Mouse (Mus musculus): ENCODE measurements at regions not wholly inside any gene's neighbourhood (a gene's known extent, or its start where the extent isn't known, plus 50 kb on each side); places are given as distances from the start of the nearest gene placed in this dataset.

DNA sequence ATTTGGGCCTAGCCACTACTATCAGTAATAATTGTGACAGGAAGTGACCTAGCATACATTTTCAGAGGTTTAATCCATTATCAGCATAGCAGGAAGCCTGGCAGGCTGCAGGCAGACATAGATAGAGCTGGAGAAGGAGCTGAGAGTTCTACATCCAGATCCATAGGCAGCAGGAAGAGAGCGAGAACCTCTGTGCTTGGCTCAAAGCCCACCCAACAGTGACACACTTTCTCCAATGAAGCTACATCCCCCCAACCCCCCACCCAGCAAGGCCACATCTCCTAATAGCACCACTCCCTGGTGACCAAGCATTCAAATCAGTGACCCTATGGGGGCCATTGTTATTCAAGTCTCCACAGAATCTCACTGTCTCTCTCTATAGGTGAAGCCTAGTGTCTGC lies 79.4 kb downstream of the Enc1 start:
- H3K27me3 ChIP-seq (ENCODE audit: control insufficient read depth, insufficient read depth, low read length) = no peaks in the 10 kb centered on the region
- H3K4me1 ChIP-seq (ENCODE audit: control insufficient read depth, insufficient read depth, insufficient read length) = no peaks in the 10 kb centered on the region
- H3K36me3 ChIP-seq (ENCODE audit: control insufficient read depth, insufficient read depth, low read length) = no peaks in the 10 kb centered on the region
- WGBS = 96% methylated on average over 1 of the region's 1 CpGs
- no peak overlapping the region for H3K4me3 ChIP-seq (ENCODE audit: extremely low read depth, insufficient read depth, insufficient read length)
- DNase-seq (ENCODE audit: low read depth in 1 of 2, low spot score in 2 of 2) = no peak
- no peak for TF ChIP-seq POLR2A (IDR thresholded peaks at IDR 0.05; ENCODE audit: low read depth, low read length)
- TF ChIP-seq CTCF (IDR thresholded peaks at IDR 0.05; ENCODE audit: extremely low read depth, insufficient read depth, insufficient read length, insufficient replicate concordance) = no peak
- H3K27ac ChIP-seq (ENCODE audit: insufficient read depth, low read length) = no peak overlapping the region

DNA sequence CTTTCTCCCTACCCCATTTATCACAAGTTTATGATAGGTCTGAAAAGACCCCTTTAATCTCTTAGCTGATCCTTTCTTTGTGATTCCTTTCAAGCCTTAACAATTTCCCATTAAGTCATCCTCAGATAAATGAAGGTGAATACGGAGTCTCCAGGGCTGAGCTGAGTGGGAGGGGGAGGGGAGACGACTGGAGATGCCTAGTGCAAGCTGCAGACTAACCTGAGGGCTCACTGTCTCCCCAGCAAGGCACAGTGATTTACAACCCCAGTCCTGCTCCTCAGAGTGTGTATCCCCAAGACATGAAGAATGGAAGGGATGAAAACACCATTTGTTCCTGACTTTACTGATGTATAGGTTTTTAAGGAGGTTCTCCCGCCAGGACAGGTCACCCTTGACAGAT lies 76.7 kb downstream of the Enc1 start:
- Histone ChIP-seq H3K27ac (ENCODE audit: insufficient read depth, low read length) (no peak overlapping the region), H3K4me3 (ENCODE audit: extremely low read depth, insufficient read depth, insufficient read length) (no peak overlapping the region), H3K4me1 (ENCODE audit: control insufficient read depth, insufficient read depth, insufficient read length) (no peaks in the 10 kb centered on the region), H3K36me3 (ENCODE audit: control insufficient read depth, insufficient read depth, low read length) (no peaks in the 10 kb centered on the region), H3K27me3 (ENCODE audit: control insufficient read depth, insufficient read depth, low read length) (no peaks in the 10 kb centered on the region)
- 80% methylated on average over 3 of the region's 3 CpGs for WGBS
- no peak for TF ChIP-seq POLR2A (IDR thresholded peaks at IDR 0.05; ENCODE audit: low read depth, low read length)
- no peak for DNase-seq (ENCODE audit: low read depth in 1 of 2, low spot score in 2 of 2)

DNA sequence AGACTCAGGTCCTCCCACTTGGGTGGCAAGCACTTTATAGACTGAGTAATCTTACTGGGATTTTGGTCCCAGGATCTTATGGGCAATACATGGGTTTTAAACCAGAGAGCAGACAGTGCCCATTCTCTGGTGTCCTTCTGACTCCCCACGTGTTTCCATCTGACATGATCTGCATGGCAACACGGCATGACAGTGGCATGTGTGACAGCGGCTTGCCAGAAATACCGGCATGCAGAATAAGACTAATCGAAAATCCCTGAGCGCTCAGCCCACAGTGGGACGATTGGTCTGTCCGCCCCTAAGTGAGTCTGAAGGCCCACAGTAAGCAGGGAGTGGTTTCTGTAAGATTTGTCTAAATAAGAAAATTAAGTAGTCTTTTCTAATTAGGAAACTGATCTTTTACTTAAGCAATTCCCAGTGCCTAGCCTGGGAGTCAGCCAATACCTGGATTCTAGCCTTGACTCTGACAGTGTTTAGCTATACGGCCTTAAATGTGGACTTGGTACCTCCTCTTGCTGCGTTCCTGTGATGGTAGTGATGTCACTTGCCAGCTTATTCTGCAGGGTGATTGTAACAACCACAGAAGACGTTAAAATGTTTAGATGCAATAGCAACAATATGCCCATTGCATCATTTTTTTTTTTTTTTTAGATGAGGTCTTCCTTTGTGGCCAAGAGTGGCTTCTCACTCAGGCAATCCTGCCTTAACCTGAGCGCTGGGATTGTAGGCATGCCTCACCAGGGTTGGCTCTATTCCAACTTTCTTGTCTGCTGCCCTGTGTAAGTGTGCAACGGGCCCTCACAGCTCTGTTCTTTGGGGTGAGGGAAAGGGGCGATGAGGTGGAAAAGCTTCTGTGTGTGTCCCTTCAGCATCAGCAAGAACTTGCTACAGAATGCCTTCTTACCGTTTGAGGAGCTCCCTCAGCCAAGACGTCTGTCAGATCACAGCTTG lies 71.8 kb downstream of the Enc1 start:
- no peak for TF ChIP-seq POLR2A (IDR thresholded peaks at IDR 0.05; ENCODE audit: low read depth, low read length)
- no peak for TF ChIP-seq CTCF (IDR thresholded peaks at IDR 0.05; ENCODE audit: extremely low read depth, insufficient read depth, insufficient read length, insufficient replicate concordance)
- DNase-seq (ENCODE audit: low read depth in 1 of 2, low spot score in 2 of 2) = no peak
- Histone ChIP-seq H3K4me3 (ENCODE audit: extremely low read depth, insufficient read depth, insufficient read length) (no peak overlapping the region), H3K4me1 (ENCODE audit: control insufficient read depth, insufficient read depth, insufficient read length) (no peaks in the 10 kb centered on the region), H3K27me3 (ENCODE audit: control insufficient read depth, insufficient read depth, low read length) (no peaks in the 10 kb centered on the region), H3K27ac (ENCODE audit: insufficient read depth, low read length) (no peak overlapping the region), H3K36me3 (ENCODE audit: control insufficient read depth, insufficient read depth, low read length) (no peaks in the 10 kb centered on the region)
- 86% methylated on average over 16 of the region's 16 CpGs for WGBS

DNA sequence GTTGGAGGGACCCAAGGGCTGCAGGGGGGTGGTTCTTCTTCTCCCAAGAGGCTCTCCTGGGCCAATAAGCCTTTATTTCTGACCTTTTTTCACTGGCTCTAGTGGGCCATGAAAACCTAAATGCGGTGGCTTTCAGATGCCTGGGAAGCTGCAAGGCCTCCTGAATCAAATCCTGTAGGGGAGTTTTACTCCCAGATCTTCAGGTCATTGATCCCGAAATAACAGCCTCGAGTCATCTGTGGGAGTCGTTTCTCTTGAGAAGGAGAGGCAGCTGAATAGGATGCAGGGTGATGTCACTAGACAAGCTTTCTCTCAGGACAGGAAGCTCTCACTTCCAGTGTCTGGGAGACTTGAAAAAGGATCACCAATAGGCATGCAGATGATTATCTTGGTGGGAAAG lies 70.4 kb downstream of the Enc1 start:
- TF ChIP-seq POLR2A (IDR thresholded peaks at IDR 0.05; ENCODE audit: low read depth, low read length) = no peak
- TF ChIP-seq CTCF (IDR thresholded peaks at IDR 0.05; ENCODE audit: extremely low read depth, insufficient read depth, insufficient read length, insufficient replicate concordance) = no peak
- WGBS = 80% methylated on average over 4 of the region's 4 CpGs
- no peak overlapping the region for H3K4me3 ChIP-seq (ENCODE audit: extremely low read depth, insufficient read depth, insufficient read length)
- H3K4me1 ChIP-seq (ENCODE audit: control insufficient read depth, insufficient read depth, insufficient read length) = no peaks in the 10 kb centered on the region
- H3K36me3 ChIP-seq (ENCODE audit: control insufficient read depth, insufficient read depth, low read length) = no peaks in the 10 kb centered on the region
- no peak for DNase-seq (ENCODE audit: low read depth in 1 of 2, low spot score in 2 of 2)
- no peak overlapping the region for H3K27ac ChIP-seq (ENCODE audit: insufficient read depth, low read length)
- no peaks in the 10 kb centered on the region for H3K27me3 ChIP-seq (ENCODE audit: control insufficient read depth, insufficient read depth, low read length)

DNA sequence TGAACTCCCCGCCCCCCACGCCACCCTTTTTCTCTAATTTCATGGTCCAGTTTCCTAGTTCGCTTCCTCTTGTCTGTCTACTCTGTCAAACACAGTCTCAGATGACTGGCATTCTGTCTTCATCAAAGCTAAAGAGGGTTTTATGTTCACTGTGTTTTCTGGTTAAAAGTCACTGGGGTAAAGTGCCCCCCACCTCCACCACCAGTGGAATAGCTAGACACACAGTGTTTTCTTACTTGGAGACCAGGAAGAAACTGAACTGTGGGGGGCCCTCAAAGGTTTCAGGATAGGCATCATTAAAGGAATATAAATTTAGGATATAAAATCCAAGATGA lies 69.9 kb downstream of the Enc1 start:
- no peaks in the 10 kb centered on the region for H3K4me1 ChIP-seq (ENCODE audit: control insufficient read depth, insufficient read depth, insufficient read length)
- no peak for DNase-seq (ENCODE audit: low read depth in 1 of 2, low spot score in 2 of 2)
- no peaks in the 10 kb centered on the region for H3K36me3 ChIP-seq (ENCODE audit: control insufficient read depth, insufficient read depth, low read length)
- no peaks in the 10 kb centered on the region for H3K27me3 ChIP-seq (ENCODE audit: control insufficient read depth, insufficient read depth, low read length)
- TF ChIP-seq POLR2A (IDR thresholded peaks at IDR 0.05; ENCODE audit: low read depth, low read length) (no peak), CTCF (IDR thresholded peaks at IDR 0.05; ENCODE audit: extremely low read depth, insufficient read depth, insufficient read length, insufficient replicate concordance) (no peak)
- H3K4me3 ChIP-seq (ENCODE audit: extremely low read depth, insufficient read depth, insufficient read length) = no peak overlapping the region
- WGBS = 69% methylated on average over 3 of the region's 3 CpGs
- H3K27ac ChIP-seq (ENCODE audit: insufficient read depth, low read length) = no peak overlapping the region

DNA sequence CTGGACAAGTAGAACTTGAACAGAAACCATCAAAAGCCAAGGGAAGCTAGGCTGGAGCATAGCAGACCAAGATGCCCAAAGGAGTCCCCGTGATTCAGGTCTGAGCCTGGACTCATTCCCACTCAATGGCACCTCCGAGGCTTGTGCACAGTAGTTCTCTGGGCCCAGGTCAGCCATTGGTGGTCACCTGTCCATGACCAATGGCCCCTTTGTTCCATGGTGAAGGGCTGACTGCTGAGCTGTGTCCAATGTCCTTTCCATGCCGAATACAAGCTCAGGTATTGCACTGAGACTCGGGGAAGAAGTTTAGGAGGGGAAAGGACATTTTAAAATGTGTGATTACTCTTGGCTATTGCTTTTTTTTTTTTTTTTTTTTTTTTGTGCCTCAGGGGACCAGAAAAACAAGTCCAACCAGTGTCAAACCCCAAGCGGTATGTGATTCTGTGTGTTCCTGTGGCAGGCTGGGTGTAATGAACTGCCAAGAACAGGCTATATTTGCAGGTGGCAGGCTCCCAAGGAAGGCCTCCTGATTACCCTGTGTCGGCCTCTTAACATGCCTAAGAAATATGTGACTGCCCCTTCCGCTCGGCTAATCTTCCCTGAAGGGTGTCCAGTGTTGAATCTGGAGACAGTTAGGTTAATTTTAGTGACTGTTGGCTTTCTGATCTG lies 69.4 kb downstream of the Enc1 start:
- TF ChIP-seq POLR2A (IDR thresholded peaks at IDR 0.05; ENCODE audit: low read depth, low read length) (no peak), CTCF (IDR thresholded peaks at IDR 0.05; ENCODE audit: extremely low read depth, insufficient read depth, insufficient read length, insufficient replicate concordance) (no peak)
- Histone ChIP-seq H3K4me3 (ENCODE audit: extremely low read depth, insufficient read depth, insufficient read length) (no peak overlapping the region), H3K36me3 (ENCODE audit: control insufficient read depth, insufficient read depth, low read length) (no peaks in the 10 kb centered on the region), H3K4me1 (ENCODE audit: control insufficient read depth, insufficient read depth, insufficient read length) (no peaks in the 10 kb centered on the region), H3K27ac (ENCODE audit: insufficient read depth, low read length) (no peak overlapping the region), H3K27me3 (ENCODE audit: control insufficient read depth, insufficient read depth, low read length) (no peaks in the 10 kb centered on the region)
- no peak for DNase-seq (ENCODE audit: low read depth in 1 of 2, low spot score in 2 of 2)
- WGBS = 75% methylated on average over 8 of the region's 8 CpGs

DNA sequence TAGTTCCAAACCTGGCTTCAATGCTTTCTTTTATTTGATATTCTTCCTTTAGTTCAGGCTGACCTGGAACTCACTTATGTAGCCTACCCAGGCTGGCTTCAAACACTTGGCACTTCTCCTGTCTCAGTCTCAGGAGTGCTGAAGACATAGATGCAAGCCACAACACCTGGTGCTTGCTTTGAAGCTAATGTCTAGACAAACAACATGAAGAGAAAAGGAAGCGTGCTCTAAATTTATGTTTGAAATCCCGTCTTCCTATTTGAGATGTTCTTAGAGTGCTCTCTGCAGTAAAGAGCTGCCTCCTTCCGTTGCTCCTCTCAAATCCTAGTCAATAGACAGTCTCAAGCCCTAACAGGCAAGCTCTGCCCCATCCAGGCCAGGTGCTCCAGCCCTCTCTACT lies 68.5 kb downstream of the Enc1 start:
- H3K36me3 ChIP-seq (ENCODE audit: control insufficient read depth, insufficient read depth, low read length) = no peaks in the 10 kb centered on the region
- H3K4me1 ChIP-seq (ENCODE audit: control insufficient read depth, insufficient read depth, insufficient read length) = no peaks in the 10 kb centered on the region
- H3K27me3 ChIP-seq (ENCODE audit: control insufficient read depth, insufficient read depth, low read length) = no peaks in the 10 kb centered on the region
- DNase-seq (ENCODE audit: low read depth in 1 of 2, low spot score in 2 of 2) = no peak
- H3K4me3 ChIP-seq (ENCODE audit: extremely low read depth, insufficient read depth, insufficient read length) = no peak overlapping the region
- no peak overlapping the region for H3K27ac ChIP-seq (ENCODE audit: insufficient read depth, low read length)
- WGBS = 56% methylated on average over 3 of the region's 3 CpGs
- TF ChIP-seq POLR2A (IDR thresholded peaks at IDR 0.05; ENCODE audit: low read depth, low read length) (no peak), CTCF (IDR thresholded peaks at IDR 0.05; ENCODE audit: extremely low read depth, insufficient read depth, insufficient read length, insufficient replicate concordance) (no peak)
